Mouse (Mus musculus): ENCODE data around the gene Tmed10. TPM values are rescaled to one million over a fixed set of nuclear protein-coding genes. Genes with fewer than 3 reads are reported as not detected.

Tmed10 gene
- polyA plus RNA-seq, 1 experiment from 2014 or later, result 228 TPM

GRCm38 (mm10) chr12:85308651-85309050, 66.0 kb downstream of the Tmed10 start:
- Histone ChIP-seq H3K4me2 (ENCODE audit: low read length) (no peak overlapping the region), H3K27me3 (ENCODE audit: control insufficient read depth, insufficient read depth, low read length) (no peaks in the 10 kb centered on the region), H3K27ac (replicated peaks; ENCODE audit: low read depth, low read length) (no peak overlapping the region), H3K9me3 (ENCODE audit: control insufficient read depth, low read length) (no peaks in the 10 kb centered on the region), H3K36me3 (ENCODE audit: control insufficient read depth, insufficient read depth, low read length) (peaks cover 97% of the 10 kb centered on the region), H3K4me1 (ENCODE audit: control insufficient read depth, insufficient read depth, low read length) (no peaks in the 10 kb centered on the region), H3K9ac (replicated peaks; ENCODE audit: low read length) (no peak overlapping the region), H3K4me3 (replicated peaks; ENCODE audit: low read depth, low read length) (no peak overlapping the region)
- WGBS, result 87% methylated on average over 3 of the region's 3 CpGs
- no peak for DNase-seq
- ATAC-seq (ENCODE audit: low FRiP score, low TSS enrichment), result no peak

- no peaks in the 10 kb centered on the region for H3K4me1 ChIP-seq (ENCODE audit: control insufficient read depth, insufficient read depth, low read length)
- H3K27me3 ChIP-seq (ENCODE audit: control insufficient read depth, insufficient read depth, low read length), result no peaks in the 10 kb centered on the region
- DNase-seq (peak; percentile 94), ATAC-seq (ENCODE audit: low FRiP score, low TSS enrichment) (no peak)
- no peak overlapping the region for H3K9ac ChIP-seq (replicated peaks; ENCODE audit: low read length)
- no peaks in the 10 kb centered on the region for H3K9me3 ChIP-seq (ENCODE audit: control insufficient read depth, low read length)
- peaks cover 95% of the 10 kb centered on the region for H3K36me3 ChIP-seq (ENCODE audit: control insufficient read depth, insufficient read depth, low read length)
- no peak overlapping the region for H3K4me3 ChIP-seq (replicated peaks; ENCODE audit: low read depth, low read length)
- 50% methylated on average over 16 of the region's 16 CpGs for WGBS
- H3K27ac ChIP-seq (replicated peaks; ENCODE audit: low read depth, low read length), result no peak overlapping the region
- H3K4me2 ChIP-seq (ENCODE audit: low read length), result no peak overlapping the region
Observed at GRCm38 (mm10) chr12:85305247-85305892, 69.3 kb downstream of the Tmed10 start.

- no peak for ATAC-seq (ENCODE audit: low FRiP score, low TSS enrichment)
- peaks cover 95% of the 10 kb centered on the region for H3K36me3 ChIP-seq (ENCODE audit: control insufficient read depth, insufficient read depth, low read length)
- 84% methylated on average over 4 of the region's 4 CpGs for WGBS
- no peaks in the 10 kb centered on the region for H3K4me1 ChIP-seq (ENCODE audit: control insufficient read depth, insufficient read depth, low read length)
- no peaks in the 10 kb centered on the region for H3K9me3 ChIP-seq (ENCODE audit: control insufficient read depth, low read length)
- H3K9ac ChIP-seq (replicated peaks; ENCODE audit: low read length), result no peak overlapping the region
- DNase-seq, result no peak
- no peaks in the 10 kb centered on the region for H3K27me3 ChIP-seq (ENCODE audit: control insufficient read depth, insufficient read depth, low read length)
- H3K4me2 ChIP-seq (ENCODE audit: low read length), result no peak overlapping the region
- H3K27ac ChIP-seq (replicated peaks; ENCODE audit: low read depth, low read length), result no peak overlapping the region
- H3K4me3 ChIP-seq (replicated peaks; ENCODE audit: low read depth, low read length), result no peak overlapping the region
Observed at GRCm38 (mm10) chr12:85304725-85305124, 69.9 kb downstream of the Tmed10 start.

- no peak overlapping the region for H3K9ac ChIP-seq (replicated peaks; ENCODE audit: low read length)
- no peak for DNase-seq
- no peak overlapping the region for H3K4me3 ChIP-seq (replicated peaks; ENCODE audit: low read depth, low read length)
- WGBS, result 90% methylated on average over 2 of the region's 2 CpGs
- no peak overlapping the region for H3K27ac ChIP-seq (replicated peaks; ENCODE audit: low read depth, low read length)
- H3K36me3 ChIP-seq (ENCODE audit: control insufficient read depth, insufficient read depth, low read length), result peaks cover 90% of the 10 kb centered on the region
- no peaks in the 10 kb centered on the region for H3K9me3 ChIP-seq (ENCODE audit: control insufficient read depth, low read length)
- ATAC-seq (ENCODE audit: low FRiP score, low TSS enrichment), result no peak
- no peaks in the 10 kb centered on the region for H3K27me3 ChIP-seq (ENCODE audit: control insufficient read depth, insufficient read depth, low read length)
- H3K4me1 ChIP-seq (ENCODE audit: control insufficient read depth, insufficient read depth, low read length), result no peaks in the 10 kb centered on the region
- H3K4me2 ChIP-seq (ENCODE audit: low read length), result no peak overlapping the region
Observed at GRCm38 (mm10) chr12:85303256-85303655, 71.4 kb downstream of the Tmed10 start.

GRCm38 (mm10) chr12:85298835-85299180, 75.8 kb downstream of the Tmed10 start:
- Histone ChIP-seq H3K9ac (replicated peaks; ENCODE audit: low read length) (no peak overlapping the region), H3K4me2 (ENCODE audit: low read length) (no peak overlapping the region), H3K9me3 (ENCODE audit: control insufficient read depth, low read length) (peaks cover 4% of the 10 kb centered on the region; the same call in 1 of the 2 replicates), H3K4me3 (replicated peaks; ENCODE audit: low read depth, low read length) (no peak overlapping the region), H3K36me3 (ENCODE audit: control insufficient read depth, insufficient read depth, low read length) (peaks cover 48% of the 10 kb centered on the region), H3K27me3 (ENCODE audit: control insufficient read depth, insufficient read depth, low read length) (no peaks in the 10 kb centered on the region), H3K27ac (replicated peaks; ENCODE audit: low read depth, low read length) (no peak overlapping the region), H3K4me1 (ENCODE audit: control insufficient read depth, insufficient read depth, low read length) (no peaks in the 10 kb centered on the region)
- no peak for ATAC-seq (ENCODE audit: low FRiP score, low TSS enrichment)
- WGBS, result 97% methylated on average over 1 of the region's 1 CpGs
- no peak for DNase-seq

GRCm38 (mm10) chr12:85298127-85298834, 76.4 kb downstream of the Tmed10 start:
- no peak overlapping the region for H3K9ac ChIP-seq (replicated peaks; ENCODE audit: low read length)
- DNase-seq, result no peak
- no peak overlapping the region for H3K27ac ChIP-seq (replicated peaks; ENCODE audit: low read depth, low read length)
- no peaks in the 10 kb centered on the region for H3K4me1 ChIP-seq (ENCODE audit: control insufficient read depth, insufficient read depth, low read length)
- ATAC-seq (ENCODE audit: low FRiP score, low TSS enrichment), result no peak
- 90% methylated on average over 11 of the region's 11 CpGs for WGBS
- no peak overlapping the region for H3K4me2 ChIP-seq (ENCODE audit: low read length)
- no peak overlapping the region for H3K4me3 ChIP-seq (replicated peaks; ENCODE audit: low read depth, low read length)
- H3K9me3 ChIP-seq (ENCODE audit: control insufficient read depth, low read length), result peaks cover 4% of the 10 kb centered on the region; the same call in 1 of the 2 replicates
- H3K36me3 ChIP-seq (ENCODE audit: control insufficient read depth, insufficient read depth, low read length), result peaks cover 43% of the 10 kb centered on the region
- no peaks in the 10 kb centered on the region for H3K27me3 ChIP-seq (ENCODE audit: control insufficient read depth, insufficient read depth, low read length)

GRCm38 (mm10) chr12:85297345-85297997, 77.2 kb downstream of the Tmed10 start:
- Histone ChIP-seq H3K4me1 (ENCODE audit: control insufficient read depth, insufficient read depth, low read length) (no peaks in the 10 kb centered on the region), H3K9me3 (ENCODE audit: control insufficient read depth, low read length) (peaks cover 4% of the 10 kb centered on the region; the same call in 1 of the 2 replicates), H3K9ac (replicated peaks; ENCODE audit: low read length) (no peak overlapping the region), H3K36me3 (ENCODE audit: control insufficient read depth, insufficient read depth, low read length) (peaks cover 37% of the 10 kb centered on the region), H3K27me3 (ENCODE audit: control insufficient read depth, insufficient read depth, low read length) (no peaks in the 10 kb centered on the region), H3K27ac (replicated peaks; ENCODE audit: low read depth, low read length) (no peak overlapping the region), H3K4me3 (replicated peaks; ENCODE audit: low read depth, low read length) (no peak overlapping the region), H3K4me2 (ENCODE audit: low read length) (no peak overlapping the region)
- DNase-seq (no peak), ATAC-seq (ENCODE audit: low FRiP score, low TSS enrichment) (no peak)
- WGBS, result 79% methylated on average over 10 of the region's 10 CpGs

- H3K27me3 ChIP-seq (ENCODE audit: control insufficient read depth, insufficient read depth, low read length), result no peaks in the 10 kb centered on the region
- ATAC-seq (ENCODE audit: low FRiP score, low TSS enrichment), result no peak
- H3K9me3 ChIP-seq (ENCODE audit: control insufficient read depth, low read length), result peaks cover 4% of the 10 kb centered on the region; the same call in 1 of the 2 replicates
- H3K4me2 ChIP-seq (ENCODE audit: low read length), result no peak overlapping the region
- no peak overlapping the region for H3K9ac ChIP-seq (replicated peaks; ENCODE audit: low read length)
- H3K4me3 ChIP-seq (replicated peaks; ENCODE audit: low read depth, low read length), result no peak overlapping the region
- no peak overlapping the region for H3K27ac ChIP-seq (replicated peaks; ENCODE audit: low read depth, low read length)
- no peaks in the 10 kb centered on the region for H3K4me1 ChIP-seq (ENCODE audit: control insufficient read depth, insufficient read depth, low read length)
- 87% methylated on average over 5 of the region's 5 CpGs for WGBS
- H3K36me3 ChIP-seq (ENCODE audit: control insufficient read depth, insufficient read depth, low read length), result peaks cover 31% of the 10 kb centered on the region
- no peak for DNase-seq
Observed at GRCm38 (mm10) chr12:85296915-85297314, 77.7 kb downstream of the Tmed10 start.

Measured in midbrain, embryonic 14.5 days (tissue).